Mouse (Mus musculus): ENCODE measurements around the gene Stard3. TPM values are rescaled to one million over a fixed set of nuclear protein-coding genes. Genes with fewer than 3 reads are reported as not detected.

Gene Stard3
- total and polyA plus RNA-seq, 3 experiments, result 31.7 to 39.6 (median 33.9) TPM

- dilution Hi-C loops (cut with MboI; ENCODE audit: extremely low pct_ligation_motif_present, extremely low pct_unique_long_range_greater_than_20kb, low sequenced_read_pairs), result no loop called here
- DNase-seq (ENCODE audit: extremely low read depth), result peak; percentile 69
- in situ Hi-C loops (cut with MboI; ENCODE audit: low pct_ligation_motif_present, low pct_unique_long_range_greater_than_20kb, low sequenced_read_pairs), result loop anchor here (5.0 to 25.0 kb wide), 2 partner anchors 72 to 298 kb away; partner anchors contain the start of genes Gm12355, Gsdma2 and Gsdma3
- H3K36me3 ChIP-seq (replicated peaks in 1 of 2; ENCODE audit: control insufficient read depth in 1 of 2, insufficient read depth in 1 of 2, low read length in 1 of 2), result no peaks in the 10 kb centered on the region
- no peaks in the 10 kb centered on the region for H3K79me2 ChIP-seq (replicated peaks; ENCODE audit: control insufficient read depth, extremely low read depth, insufficient read depth, poor library complexity, severe bottlenecking)
- no peak overlapping the region for H3K4me3 ChIP-seq (replicated peaks in 1 of 3; ENCODE audit: low read depth in 2 of 3, low read length in 2 of 3, poor library complexity in 1 of 3)
- H3K4me1 ChIP-seq (ENCODE audit: control insufficient read depth in 1 of 2, insufficient read depth in 2 of 2), result peaks cover 22 to 35% of the 10 kb centered on the region in 2 experiments
- TF ChIP-seq USF1 (IDR thresholded peaks at IDR 0.05; ENCODE audit: low read depth, low read length) (no peak), SMC3 (IDR thresholded peaks at IDR 0.05; ENCODE audit: low read depth, low read length) (no peak), ELF1 (IDR thresholded peaks at IDR 0.05; ENCODE audit: low read depth, low read length) (peak; percentile 51), ZNF384 (IDR thresholded peaks at IDR 0.05; ENCODE audit: low read depth, low read length) (no peak), RAD21 (IDR thresholded peaks at IDR 0.05; ENCODE audit: low read depth, low read length) (no peak), CHD2 (IDR thresholded peaks at IDR 0.05; ENCODE audit: low read length) (no peak), EP300 (IDR thresholded peaks at IDR 0.05; ENCODE audit: low read length) (no peak), MXI1 (IDR thresholded peaks at IDR 0.05; ENCODE audit: low read depth, low read length) (no peak), NRF1 (IDR thresholded peaks at IDR 0.05; ENCODE audit: low read depth, low read length) (no peak)
- no peak overlapping the region for H3K27ac ChIP-seq (ENCODE audit: insufficient read depth, low read depth)
- no peak overlapping the region for H3K9ac ChIP-seq (ENCODE audit: insufficient read depth, low read depth)
- H3K9me3 ChIP-seq (replicated peaks; ENCODE audit: low read length), result no peaks in the 10 kb centered on the region
- peaks cover 75% of the 10 kb centered on the region for H3K27me3 ChIP-seq (replicated peaks)
- peak overlapping the region; percentile 67 for H3K4me2 ChIP-seq (ENCODE audit: insufficient read depth, low read depth, poor library complexity, severe bottlenecking)
These were observed 18.4 kb upstream of the Stard3 start for GRCm38 (mm10) chr11:98339679-98340287.

GRCm38 (mm10) chr11:98340597-98340996 lies 17.6 kb upstream of the Stard3 start:
- H3K27me3 ChIP-seq (replicated peaks), result peaks cover 71% of the 10 kb centered on the region
- TF ChIP-seq CHD2 (IDR thresholded peaks at IDR 0.05; ENCODE audit: low read length), result no peak
- TF ChIP-seq SIN3A (IDR thresholded peaks at IDR 0.05; ENCODE audit: low read length), result no peak
- no peak for TF ChIP-seq BHLHE40 (IDR thresholded peaks at IDR 0.05; ENCODE audit: low read depth, low read length)
- no peak for TF ChIP-seq SMC3 (IDR thresholded peaks at IDR 0.05; ENCODE audit: low read depth, low read length)
- no peak for TF ChIP-seq MXI1 (IDR thresholded peaks at IDR 0.05; ENCODE audit: low read depth, low read length)
- TF ChIP-seq CTCF (conservative IDR thresholded peaks at IDR 0.05 in 1 of 2, IDR thresholded peaks at IDR 0.05 in 1 of 2; ENCODE audit: low read depth in 2 of 2, low read length in 2 of 2), result no peak
- TF ChIP-seq ZC3H11A (IDR thresholded peaks at IDR 0.05; ENCODE audit: low read depth, low read length), result no peak
- no peak for TF ChIP-seq ETS1 (conservative IDR thresholded peaks at IDR 0.05; ENCODE audit: low read depth, low read length)
- TF ChIP-seq MEF2A (IDR thresholded peaks at IDR 0.05; ENCODE audit: borderline replicate concordance, low read depth, low read length), result no peak
- TF ChIP-seq USF2 (conservative IDR thresholded peaks at IDR 0.05; ENCODE audit: low read depth, low read length), result no peak
- TF ChIP-seq MAZ (IDR thresholded peaks at IDR 0.05; ENCODE audit: low read depth, low read length), result no peak
- TF ChIP-seq UBTF (IDR thresholded peaks at IDR 0.05; ENCODE audit: low read depth, low read length), result no peak
- no peak for TF ChIP-seq MAX (IDR thresholded peaks at IDR 0.05; ENCODE audit: low read length)
- no peak for TF ChIP-seq JUND (conservative IDR thresholded peaks at IDR 0.05; ENCODE audit: low read depth, low read length)
- no peak overlapping the region for H3K9ac ChIP-seq (ENCODE audit: insufficient read depth, low read depth)

More at GRCm38 (mm10) chr11:98340597-98340996, 17.6 kb upstream of the Stard3 start:
- H3K4me1 ChIP-seq (ENCODE audit: control insufficient read depth in 1 of 2, insufficient read depth in 2 of 2), result peaks cover 16 to 32% of the 10 kb centered on the region in 2 experiments
- dilution Hi-C loops (cut with MboI; ENCODE audit: extremely low pct_ligation_motif_present, extremely low pct_unique_long_range_greater_than_20kb, low sequenced_read_pairs) (no loop called here), in situ Hi-C loops (cut with MboI; ENCODE audit: low pct_ligation_motif_present, low pct_unique_long_range_greater_than_20kb, low sequenced_read_pairs) (loop anchor here (5.0 to 25.0 kb wide), 2 partner anchors 73 to 297 kb away; partner anchors contain the start of genes Gm12355, Gsdma2 and Gsdma3)
- no peak overlapping the region for H3K4me3 ChIP-seq (replicated peaks in 1 of 3; ENCODE audit: low read depth in 2 of 3, low read length in 2 of 3, poor library complexity in 1 of 3)
- H3K9me3 ChIP-seq (replicated peaks; ENCODE audit: low read length), result no peaks in the 10 kb centered on the region
- no peaks in the 10 kb centered on the region for H3K36me3 ChIP-seq (replicated peaks in 1 of 2; ENCODE audit: control insufficient read depth in 1 of 2, insufficient read depth in 1 of 2, low read length in 1 of 2)
- H3K4me2 ChIP-seq (ENCODE audit: insufficient read depth, low read depth, poor library complexity, severe bottlenecking), result no peak overlapping the region
- DNase-seq (ENCODE audit: extremely low read depth), result no peak
- H3K27ac ChIP-seq (ENCODE audit: insufficient read depth, low read depth), result no peak overlapping the region
- no peaks in the 10 kb centered on the region for H3K79me2 ChIP-seq (replicated peaks; ENCODE audit: control insufficient read depth, extremely low read depth, insufficient read depth, poor library complexity, severe bottlenecking)

Data from CH12.LX (cell line).